Mouse (Mus musculus): ENCODE measurements around the gene Slc2a13.

- TF ChIP-seq CTCF (IDR thresholded peaks at IDR 0.05; ENCODE audit: low read depth) (no peak), EP300 (IDR thresholded peaks at IDR 0.05; ENCODE audit: low read depth) (no peak)
Observed at GRCm38 (mm10) chr15:91255308-91255707, 317.8 kb downstream of the Slc2a13 start.
